Mouse (Mus musculus) embryonic fibroblast, embryonic 13.5 days (primary cell): ENCODE results near the gene Efcc1.

ENCODE experiments used
- CTCF ChIP-seq: IDR thresholded peaks from 2 replicates; pipeline ENCODE4 v1.5.1; 2011; ENCODE audit warnings: mild to moderate bottlenecking, control low read depth, low read length, moderate library complexity, borderline replicate concordance; ENCODE audit not compliant: insufficient read depth
- POLR2A ChIP-seq: IDR thresholded peaks from 2 replicates; pipeline ENCODE4 v1.6.1; 2011; ENCODE audit warnings: low read depth, mild to moderate bottlenecking, control low read depth, low read length, moderate library complexity

GRCm38 (mm10) chr6:87774909-87775308, 44.2 kb downstream of the Efcc1 start:
- TF ChIP-seq CTCF (no peak), POLR2A (no peak)
